Mouse (Mus musculus) cerebellum, adult 11 months (tissue): Measurements from ENCODE around the gene Ccnk.

Experiments used
- DNase-seq: peaks from one replicate; pipeline ENCODE4 v3.0.0; 2022

Gene Ccnk

DNA sequence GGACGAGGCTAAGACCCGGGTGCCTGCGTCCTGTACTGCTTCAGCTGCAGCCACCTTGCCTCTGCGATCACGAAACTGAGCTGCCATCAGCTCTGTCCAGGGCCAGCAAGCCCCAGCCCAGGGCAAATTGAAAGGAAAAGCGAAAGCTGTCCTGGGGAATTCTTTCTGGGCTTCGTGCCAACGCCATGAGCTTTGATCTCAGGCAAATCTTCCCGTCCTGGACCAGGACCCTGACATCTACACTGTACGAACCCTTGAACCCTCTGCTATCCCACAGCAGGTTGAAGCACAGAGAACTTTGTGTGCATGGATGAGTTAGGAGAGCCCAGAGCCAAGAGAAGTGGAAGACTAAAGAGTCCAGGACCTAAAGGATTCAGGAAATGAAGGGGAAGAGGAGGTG lies 70.1 kb downstream of the Ccnk start:
- no peak for DNase-seq

DNA sequence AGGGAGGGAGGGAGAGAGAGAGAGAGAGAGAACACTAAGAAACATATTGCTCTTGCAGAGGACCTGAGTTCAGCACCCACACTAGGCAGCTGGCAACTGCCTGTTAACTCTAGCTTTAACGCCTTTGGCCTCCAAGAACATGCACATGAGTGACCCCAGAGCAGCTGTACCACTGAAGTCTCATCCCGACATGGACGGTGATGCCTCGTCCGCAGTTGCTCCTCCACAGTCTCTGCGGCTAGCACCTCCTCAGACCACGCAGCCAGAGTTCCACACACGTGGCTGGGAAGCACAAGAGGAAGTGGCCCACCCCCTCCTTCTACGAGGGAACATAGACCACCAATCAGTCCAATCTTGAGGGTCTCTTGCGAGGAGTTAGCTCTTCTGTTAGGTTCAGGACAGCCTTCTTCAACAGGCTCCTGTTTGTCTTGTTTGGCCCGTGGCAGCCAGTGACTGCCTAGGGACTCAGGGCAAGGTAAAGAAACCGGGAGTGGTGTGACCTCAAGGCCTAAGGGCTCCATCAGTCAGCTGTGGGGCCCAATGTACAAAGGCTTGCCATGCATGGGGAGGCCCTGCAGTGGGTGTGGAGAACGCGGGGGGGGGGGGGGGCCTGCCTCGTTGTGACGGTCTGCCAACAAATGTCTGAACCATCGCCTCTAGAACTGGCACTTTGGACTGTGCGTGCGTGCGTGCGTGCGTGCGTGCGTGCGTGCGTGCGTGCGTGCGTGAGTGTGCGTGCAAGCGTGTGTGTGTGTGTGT lies 71.8 kb downstream of the Ccnk start:
- no peak for DNase-seq

DNA sequence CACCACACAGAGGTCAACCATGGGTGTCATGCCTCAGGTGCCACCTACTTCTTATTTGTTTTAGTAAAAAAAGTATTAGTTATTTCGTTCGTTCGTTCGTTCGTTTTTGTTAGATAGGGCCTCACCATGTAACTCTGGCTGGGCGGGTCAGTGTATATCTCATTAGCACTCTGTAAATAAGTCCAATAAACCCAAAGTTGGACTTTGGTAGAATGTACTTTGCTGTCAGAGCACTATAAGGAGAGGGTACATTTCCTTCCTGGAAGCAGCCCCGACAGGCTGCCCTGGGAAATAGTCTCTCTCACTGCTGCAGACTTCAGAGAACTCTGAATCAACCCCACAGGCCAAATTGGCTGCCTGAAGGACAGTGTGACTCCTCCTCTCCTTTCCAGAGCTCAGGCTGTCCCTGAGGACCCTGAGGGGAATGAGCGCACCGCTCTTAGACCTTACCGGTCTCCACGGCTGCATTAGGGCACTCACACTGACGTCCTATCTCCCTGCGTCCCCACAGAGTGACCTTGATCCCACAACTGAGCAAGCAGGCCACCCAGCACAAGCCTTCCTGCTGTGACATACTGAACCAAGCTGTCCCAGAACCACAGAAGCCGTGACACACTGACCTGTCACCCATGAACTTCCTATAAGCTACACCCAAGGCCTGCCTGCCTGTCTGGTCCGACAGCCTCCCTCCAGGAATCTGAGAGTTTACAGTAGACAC lies 72.6 kb downstream of the Ccnk start:
- no peak for DNase-seq
